Mouse (Mus musculus) urinary bladder, postnatal 14 days (tissue): ENCODE data around the gene Gm11444.

ENCODE experiments used
- DNase-seq: peaks from one replicate; pipeline ENCODE4 v3.0.0; 2021; ENCODE audit warnings: low spot score

The Gm11444 gene

GRCm38 (mm10) chr11:85857997-85858698, 8.0 kb upstream of the Gm11444 start:
- DNase-seq = no peak

DNA sequence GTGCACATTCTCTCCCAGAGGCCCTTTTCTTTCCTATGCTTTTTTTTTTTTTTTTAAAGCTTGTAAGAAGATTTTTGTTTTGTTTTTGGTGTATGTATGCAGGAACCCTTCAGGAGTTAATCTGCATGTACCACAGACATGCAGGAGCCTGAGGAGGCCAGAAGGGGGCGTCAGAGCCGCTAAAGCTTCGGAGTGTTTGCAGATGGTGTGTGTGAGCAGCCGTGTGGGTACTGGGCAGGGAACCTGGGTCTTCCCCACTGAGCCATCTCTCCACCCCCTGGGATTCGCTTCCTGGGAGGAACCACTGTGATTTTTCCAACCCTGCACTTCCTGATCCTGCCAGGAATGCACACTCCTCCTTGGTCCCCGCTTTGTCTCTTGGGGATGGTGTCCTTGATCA, 625 bp upstream of the Gm11444 start:
- no peak for DNase-seq

GRCm38 (mm10) chr11:85849037-85849436, 1.1 kb downstream of the Gm11444 start:
- peak; percentile 71 for DNase-seq

DNA sequence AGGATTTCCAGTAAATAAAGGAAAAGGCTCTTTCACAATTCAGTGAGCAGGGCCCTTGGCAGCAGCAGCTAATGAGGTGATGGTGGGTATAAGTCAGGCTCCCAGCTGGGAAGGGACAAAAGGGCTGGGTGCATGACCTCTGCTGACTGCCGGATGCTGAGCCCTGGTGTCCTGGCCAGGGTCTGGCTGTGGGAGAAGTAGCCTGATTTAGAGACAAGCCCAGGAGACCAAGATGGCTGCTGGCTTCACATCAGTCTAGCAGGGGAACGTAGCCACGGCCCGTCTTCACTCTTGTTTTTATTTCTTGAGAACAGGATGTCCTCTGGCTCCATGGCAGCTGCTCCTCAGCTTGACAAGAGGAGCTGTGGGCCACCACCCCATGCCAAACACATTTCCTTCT, 3.6 kb downstream of the Gm11444 start:
- DNase-seq = no peak

- DNase-seq = no peak
Measured at GRCm38 (mm10) chr11:85845921-85846320, 4.2 kb downstream of the Gm11444 start.

GRCm38 (mm10) chr11:85844971-85845370, 5.2 kb downstream of the Gm11444 start:
- no peak for DNase-seq

GRCm38 (mm10) chr11:85844144-85844965, 5.8 kb downstream of the Gm11444 start:
- peak; percentile 96 for DNase-seq

DNA sequence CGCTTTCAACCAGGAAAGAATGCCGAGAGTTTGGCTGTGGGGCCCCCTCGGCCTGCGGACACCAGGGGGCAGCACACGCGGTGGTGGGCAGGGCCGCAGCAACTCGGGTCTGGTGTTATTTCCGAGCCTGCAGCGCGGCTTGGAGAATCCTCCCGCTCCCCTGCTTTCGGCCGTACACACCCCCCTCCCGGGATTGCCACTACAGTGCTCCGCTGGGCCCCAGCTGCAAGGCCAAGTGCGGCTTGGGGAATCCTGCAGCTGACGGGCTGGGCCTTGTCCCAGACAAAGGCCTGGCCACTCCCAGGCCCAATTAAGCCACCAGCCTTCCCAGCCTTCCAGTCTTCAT, 6.8 kb downstream of the Gm11444 start:
- DNase-seq = peak; percentile 85

DNA sequence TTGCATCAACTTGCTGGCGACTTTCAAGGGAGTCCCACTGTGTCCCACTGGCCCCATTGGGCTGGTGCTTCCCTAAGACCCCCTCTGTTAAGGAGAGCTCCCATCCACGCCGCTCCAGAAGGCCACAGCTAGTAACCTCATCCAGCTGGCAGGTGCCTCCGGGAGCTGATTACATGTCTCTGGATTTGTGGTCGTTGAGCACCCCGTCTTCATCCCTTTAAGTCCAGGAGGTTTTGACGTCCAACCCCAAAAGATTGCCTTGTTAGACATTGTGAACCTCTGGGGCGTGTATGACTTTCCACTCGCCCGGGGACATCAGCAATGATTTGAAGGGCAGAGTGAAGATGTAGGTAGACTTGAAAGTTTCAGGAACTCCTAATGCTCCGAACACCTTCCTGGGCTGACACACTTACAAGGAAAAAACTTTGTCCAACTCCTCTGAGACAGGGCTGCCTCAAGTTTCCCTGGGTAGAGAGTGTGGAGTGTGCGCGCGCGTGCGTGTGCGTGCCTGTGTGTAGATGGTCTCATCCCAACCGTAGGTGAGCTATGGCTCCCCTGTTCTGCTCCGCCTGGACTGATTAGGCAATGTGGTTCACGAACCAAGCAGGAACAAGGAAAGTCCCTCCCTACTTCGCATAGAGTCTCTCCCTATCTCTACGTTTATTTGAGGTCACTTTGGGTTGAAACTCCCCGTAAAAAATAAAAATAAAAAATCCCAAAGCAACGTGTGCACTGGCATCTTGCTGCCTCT, 7.4 kb downstream of the Gm11444 start:
- peak; percentile 37 for DNase-seq

- peak; percentile 75 for DNase-seq
Measured at GRCm38 (mm10) chr11:85841980-85842379, 8.2 kb downstream of the Gm11444 start.

DNA sequence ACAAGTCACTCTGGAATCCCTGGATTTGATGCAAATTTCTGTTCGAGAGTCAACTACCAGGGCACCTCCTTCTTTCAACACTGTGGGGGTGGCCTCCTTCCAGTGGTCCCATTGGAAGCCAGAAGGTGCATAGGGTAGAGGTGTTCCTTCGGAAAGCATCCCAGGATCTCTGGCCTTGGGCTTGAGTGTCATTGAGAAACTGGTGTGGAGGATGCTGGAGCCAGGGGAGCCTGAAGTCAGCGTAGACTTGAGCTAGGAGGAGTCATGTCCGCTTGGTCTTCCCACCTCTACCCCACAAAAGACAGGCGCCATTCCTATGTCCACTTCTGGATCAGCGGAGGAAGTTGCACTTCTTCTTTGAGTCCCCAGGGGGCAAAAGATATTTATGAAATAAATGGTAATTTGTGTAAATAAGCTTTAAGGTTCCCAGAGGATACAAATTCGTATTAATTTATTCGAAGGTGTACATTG, 8.9 kb downstream of the Gm11444 start:
- peak; percentile 14 for DNase-seq

- no peak for DNase-seq
Measured at GRCm38 (mm10) chr11:85840803-85841145, 9.4 kb downstream of the Gm11444 start.

DNA sequence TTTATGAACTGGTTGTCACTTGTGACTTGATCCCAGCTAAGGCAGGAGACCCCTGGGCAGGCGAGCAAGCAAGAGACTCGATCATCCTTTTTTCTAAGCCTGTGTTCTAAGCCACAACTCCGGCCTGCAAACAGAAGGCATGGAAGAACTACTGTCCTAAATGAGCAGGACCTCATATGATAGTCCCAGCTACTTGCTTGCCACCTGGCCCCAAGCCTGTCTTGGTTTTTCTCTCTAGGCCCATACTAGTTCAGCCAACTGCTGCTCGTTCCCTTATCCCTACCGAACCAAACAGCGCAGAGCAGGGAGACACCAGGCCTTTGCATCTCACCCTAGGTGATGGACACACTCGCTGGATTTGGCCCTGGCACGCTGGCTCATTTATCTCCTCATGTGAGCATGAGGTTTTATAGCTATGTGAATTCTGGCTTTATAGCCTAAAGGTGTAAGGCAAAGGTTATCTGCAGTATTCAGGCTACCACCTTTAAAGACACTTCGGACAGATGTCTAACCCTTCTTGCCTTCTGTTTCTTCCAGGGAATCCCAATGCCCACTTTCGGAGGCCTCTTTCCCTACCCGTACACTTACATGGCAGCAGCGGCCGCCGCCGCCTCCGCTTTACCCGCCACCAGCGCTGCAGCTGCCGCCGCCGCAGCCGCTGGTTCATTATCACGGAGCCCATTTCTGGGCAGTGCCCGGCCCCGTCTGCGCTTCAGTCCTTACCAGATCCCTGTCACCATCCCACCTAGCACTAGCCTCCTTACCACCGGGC, 9.9 kb downstream of the Gm11444 start:
- DNase-seq = no peak

DNA sequence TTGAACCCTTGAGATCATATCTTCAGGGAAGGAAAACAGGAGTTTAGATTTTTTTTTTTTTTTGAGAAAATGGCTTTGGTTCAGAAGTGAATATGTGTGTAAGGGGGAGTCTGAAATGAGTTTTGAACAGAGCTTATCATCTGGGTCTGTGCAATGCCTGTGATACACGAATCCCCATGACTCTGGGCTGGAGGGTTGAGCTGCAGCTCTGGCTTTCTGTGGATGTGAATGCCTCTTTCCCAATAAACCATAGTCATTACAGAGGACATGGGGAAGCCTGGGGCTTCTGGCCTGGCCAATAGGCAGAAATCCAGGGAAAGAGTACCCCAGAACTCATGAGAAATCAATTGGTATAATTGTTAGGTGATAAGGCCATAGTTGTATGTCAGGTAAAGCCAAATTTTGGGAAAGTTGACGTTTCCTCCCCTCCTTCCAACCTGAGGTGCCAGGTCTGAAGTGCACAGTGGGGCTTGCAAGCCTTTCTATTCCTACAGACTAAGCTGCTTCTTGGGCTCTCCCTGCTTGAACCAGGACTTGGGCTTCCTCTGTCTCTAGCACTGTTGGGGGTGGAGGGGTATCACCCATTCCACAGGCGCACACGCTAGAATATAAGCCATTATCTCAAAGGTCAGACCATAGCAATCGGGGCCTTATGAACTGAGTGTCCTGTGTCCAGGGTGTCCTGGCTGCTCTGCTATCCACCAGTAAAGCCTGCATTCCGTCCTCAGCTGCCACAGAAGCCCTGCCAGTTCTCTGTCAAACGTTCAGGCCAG, 10.7 kb downstream of the Gm11444 start:
- DNase-seq = no peak

DNA sequence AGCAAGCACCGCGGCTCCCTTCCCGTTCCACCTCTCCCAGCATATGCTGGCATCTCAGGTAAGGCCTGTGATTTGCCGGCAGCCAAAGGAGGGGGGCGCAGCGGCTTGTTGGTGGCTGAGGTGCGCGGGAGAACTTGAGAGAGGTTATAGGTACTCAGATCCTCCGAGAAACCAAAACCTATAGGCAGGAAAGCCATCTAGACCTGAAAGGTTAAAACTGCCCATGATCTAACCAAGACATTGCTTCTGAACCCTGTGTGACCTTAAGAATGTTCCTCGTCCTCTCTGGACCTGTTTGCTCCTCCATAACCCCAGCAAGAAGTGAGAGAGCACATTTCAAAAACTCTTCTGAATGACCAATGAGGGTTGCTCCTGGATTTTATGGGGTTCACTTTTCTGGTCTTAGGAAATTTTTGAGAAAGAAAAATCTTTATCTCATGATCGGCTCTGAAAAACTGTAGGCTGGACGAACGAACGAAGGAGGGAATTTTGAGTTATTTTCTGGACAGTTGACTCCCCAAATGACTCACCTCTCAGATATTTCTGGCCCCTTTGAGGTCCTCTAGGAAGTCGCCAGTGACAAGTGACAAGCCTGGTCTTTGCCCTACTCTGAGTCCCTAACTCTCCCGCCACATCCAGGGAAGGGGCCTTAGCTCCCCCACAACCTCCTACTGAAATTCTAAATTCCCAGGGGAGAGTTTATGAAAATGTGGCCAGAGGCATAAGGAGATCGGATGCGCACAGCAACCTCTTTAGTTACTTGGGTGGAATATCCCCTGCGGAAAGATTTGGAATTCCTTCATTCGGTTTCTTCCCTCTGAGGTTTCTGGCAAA, 11.5 kb downstream of the Gm11444 start:
- no peak for DNase-seq

GRCm38 (mm10) chr11:85837648-85838423, 12.3 kb downstream of the Gm11444 start:
- no peak for DNase-seq

DNA sequence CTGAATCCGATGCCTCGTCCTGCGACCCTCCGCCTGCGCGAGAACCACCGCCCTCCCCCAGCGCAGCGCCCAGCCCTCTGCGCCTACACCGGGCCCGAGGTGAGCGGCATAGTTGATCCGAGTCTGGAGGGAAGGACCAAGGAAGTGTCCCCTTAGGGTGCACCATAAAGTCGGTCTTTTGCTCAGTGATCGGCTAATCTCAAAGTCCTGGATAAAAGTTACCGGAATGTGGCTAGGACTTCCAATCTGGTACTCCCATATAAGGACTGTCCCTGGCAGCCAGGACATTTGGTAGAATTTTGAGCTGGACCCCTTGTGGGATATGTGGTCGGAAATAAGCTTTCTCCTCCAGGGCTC, 12.9 kb downstream of the Gm11444 start:
- no peak for DNase-seq

- no peak for DNase-seq
Measured at GRCm38 (mm10) chr11:85836523-85837290, 13.4 kb downstream of the Gm11444 start.
